ENCODE assay signal across 16 mouse cellular contexts in genomic region chr13:35151629-35152028, GRCm38 (mm10).
"Had no signal": no experiment of that assay in that cellular context is flagged by ENCODE, and none has a peak within 500 bp of the region (broad histone marks: within the 10 kb centered on the region; RNA-seq: fewer than 3 reads in every experiment).

No protein-coding gene starts in this region.

- H3K9me3 ChIP-seq: neural tube, embryonic 13.5 days; neural tube, embryonic 15.5 days; stomach, embryonic 15.5 days had no signal

- H3K9ac ChIP-seq: neural tube, embryonic 13.5 days; neural tube, embryonic 15.5 days; stomach, embryonic 15.5 days had no signal

- H3K27ac ChIP-seq: neural tube, embryonic 13.5 days; neural tube, embryonic 15.5 days; stomach, embryonic 15.5 days; stomach, postnatal 0 days had no signal

- H3K4me2 ChIP-seq: neural tube, embryonic 13.5 days; neural tube, embryonic 15.5 days; stomach, embryonic 15.5 days had no signal

- H3K4me1 ChIP-seq: neural tube, embryonic 13.5 days; neural tube, embryonic 15.5 days; stomach, embryonic 15.5 days had no signal

- DNase-seq: retina, postnatal 1 day; right cerebral cortex, adult 18-20 months; right cerebral cortex, postnatal 14 days; right cerebral cortex, postnatal 25 days; right cerebral cortex, postnatal 4 days; spleen, adult 18-20 months; thymus, adult 18-20 months; thymus, adult 2 months; thymus, postnatal 14 days; thymus, postnatal 25 days; thymus, postnatal 36 days; thymus, postnatal 4 days had no signal

- H3K27me3 ChIP-seq: neural tube, embryonic 13.5 days; neural tube, embryonic 15.5 days; stomach, embryonic 15.5 days had no signal

- H3K36me3 ChIP-seq: neural tube, embryonic 13.5 days; neural tube, embryonic 15.5 days; stomach, embryonic 15.5 days had no signal

- H3K4me3 ChIP-seq: neural tube, embryonic 13.5 days; neural tube, embryonic 15.5 days; stomach, embryonic 15.5 days had no signal
